Mouse (Mus musculus): ENCODE measurements at regions not wholly inside any gene's neighbourhood (a gene's known extent, or its start where the extent isn't known, plus 50 kb on each side); places are given as distances from the start of the nearest gene placed in this dataset.

DNA sequence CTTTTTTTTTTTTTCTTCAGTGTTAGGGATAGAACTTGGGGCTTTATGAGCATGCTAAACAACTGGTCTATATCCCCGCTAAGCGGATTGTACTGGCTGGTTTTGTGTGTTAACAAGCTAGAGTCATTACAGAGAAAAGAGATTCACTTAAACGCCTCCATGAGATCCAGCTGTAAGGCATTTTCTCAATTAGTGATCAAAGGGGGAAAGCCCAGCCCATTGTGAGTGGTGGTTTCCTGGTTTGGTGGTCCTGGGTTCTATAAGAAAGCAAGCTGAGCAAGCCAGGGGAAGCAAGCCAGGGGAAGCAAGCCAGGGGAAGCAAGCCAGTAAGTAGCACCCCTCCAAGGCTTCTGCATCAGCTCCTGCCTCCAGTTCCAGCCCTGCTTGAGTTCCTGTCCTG lies 147.9 kb upstream of the 4931429L15Rik start:
- no peak for DNase-seq (ENCODE audit: low read depth)

DNA sequence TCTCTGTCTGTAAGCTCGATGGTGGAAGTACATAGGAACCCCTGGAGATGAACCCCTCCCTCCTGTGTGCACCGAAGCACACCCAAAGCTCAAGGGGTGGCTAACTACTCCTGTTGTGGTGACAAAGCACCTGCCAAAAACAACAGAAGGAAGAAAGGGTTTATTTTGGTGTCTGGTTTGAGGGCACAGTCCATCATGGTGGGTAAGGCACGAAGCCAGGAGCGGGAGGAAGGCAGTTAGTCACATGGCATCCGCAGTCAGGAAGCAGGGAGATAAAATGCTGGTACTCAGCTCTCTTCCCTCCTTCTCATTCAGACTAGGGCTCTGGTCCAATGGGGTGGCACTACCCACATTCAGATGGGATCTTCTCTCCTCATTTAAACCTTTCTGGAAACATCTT lies 142.9 kb upstream of the 4931429L15Rik start:
- DNase-seq (ENCODE audit: low read depth) = no peak

DNA sequence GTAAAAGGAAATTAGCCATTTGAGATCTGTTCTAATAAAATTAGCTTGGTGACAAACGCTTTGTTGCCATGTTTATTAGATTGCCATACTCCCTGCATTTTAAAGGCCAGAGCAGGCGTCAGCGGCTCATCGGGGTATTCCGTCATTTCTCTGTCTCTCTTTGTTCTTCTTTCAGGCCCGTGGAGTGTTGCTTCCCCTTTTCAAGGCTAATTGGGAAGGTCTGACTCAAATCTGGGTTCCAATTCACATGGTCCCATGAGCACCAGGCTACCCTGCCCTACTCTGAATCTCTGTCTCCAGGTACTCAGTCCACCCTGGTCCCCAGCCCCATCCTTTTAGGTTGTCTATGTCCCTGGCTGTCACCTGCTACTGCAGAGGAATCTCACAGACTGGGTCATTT lies 138.2 kb upstream of the 4931429L15Rik start:
- no peak for DNase-seq (ENCODE audit: low read depth)

DNA sequence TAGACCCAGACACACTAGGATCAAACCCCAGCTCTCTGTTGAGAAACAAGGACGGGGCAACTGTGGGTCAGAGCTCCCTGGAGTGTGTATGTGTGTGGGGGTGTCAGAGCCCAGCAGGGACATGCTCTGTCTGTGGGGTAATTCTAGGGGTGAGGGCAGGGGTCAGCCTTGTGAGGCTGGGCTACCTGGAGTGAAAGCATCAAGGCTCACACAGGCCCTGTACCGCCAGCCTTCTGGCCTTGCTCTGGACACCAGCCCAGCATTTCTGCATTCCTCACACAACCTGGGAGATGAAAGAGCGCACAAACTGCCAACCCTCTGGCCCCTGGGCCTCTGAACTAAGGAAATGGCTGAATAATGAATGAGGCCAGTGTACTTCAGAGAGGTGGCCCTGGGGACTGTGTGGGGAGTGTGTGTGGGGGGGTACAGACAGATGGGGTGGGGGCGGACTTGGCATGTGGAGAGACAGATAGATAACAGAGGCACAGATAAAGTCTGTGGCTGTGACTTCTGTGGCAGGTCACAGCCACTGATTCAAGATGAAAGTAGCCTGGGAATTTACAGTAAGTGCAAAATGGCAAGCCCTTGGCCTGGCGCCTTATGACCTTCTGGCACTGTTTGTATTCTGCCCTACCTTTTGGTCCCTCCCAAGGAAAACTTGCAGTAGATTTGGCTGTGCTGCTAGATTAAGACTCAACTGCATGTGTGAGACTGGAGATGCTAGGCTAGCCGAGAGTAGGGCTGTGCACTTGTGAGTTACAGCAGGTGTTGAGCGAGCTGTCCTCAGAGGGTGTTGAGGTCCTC lies 135.2 kb upstream of the 4931429L15Rik start:
- no peak for DNase-seq (ENCODE audit: low read depth)

DNA sequence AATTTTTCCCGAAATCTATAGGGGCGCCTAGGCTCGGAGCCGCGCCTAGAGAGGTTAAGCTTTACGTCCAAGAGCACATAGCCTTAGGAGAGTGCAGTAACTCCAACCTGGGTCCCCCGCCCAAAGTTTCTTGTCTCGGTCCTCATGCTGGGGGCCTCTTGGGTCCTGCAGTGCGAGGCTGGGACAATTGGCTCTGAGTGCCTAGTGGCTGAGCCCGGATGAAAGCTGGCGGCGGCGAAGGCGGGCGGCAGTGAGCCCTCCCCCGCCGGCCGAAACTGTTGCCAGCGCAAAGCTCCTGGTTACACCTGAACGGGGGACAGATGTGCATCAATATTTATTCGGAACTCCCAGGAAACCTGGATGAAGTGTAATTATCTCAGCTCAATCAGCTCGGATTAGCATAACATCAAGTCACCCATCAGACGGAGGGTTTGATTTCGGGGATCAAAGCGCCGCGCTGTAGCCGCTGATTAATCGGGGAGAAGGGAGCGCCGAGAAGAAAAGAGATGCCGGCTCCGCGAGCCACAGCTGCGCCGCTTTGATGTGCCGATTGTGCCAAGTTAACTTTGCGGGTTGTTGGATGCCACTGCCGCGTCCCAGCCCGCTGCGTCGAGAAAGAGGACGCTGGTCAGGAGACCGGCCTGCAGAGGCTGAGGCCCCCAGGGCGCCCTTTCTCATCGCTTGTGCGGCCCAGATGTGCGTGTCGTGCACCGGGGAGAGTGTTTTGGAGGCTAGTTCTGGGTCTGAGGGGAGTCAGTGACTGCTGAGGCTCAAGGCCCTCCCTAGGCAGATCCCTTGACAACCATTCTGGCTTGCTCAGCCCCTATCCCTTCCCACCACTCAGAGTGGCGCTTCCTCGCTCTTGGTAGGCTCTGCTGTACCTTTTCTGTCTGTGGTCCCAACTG lies 123.7 kb upstream of the 4931429L15Rik start:
- DNase-seq (ENCODE audit: low read depth) = no peak

DNA sequence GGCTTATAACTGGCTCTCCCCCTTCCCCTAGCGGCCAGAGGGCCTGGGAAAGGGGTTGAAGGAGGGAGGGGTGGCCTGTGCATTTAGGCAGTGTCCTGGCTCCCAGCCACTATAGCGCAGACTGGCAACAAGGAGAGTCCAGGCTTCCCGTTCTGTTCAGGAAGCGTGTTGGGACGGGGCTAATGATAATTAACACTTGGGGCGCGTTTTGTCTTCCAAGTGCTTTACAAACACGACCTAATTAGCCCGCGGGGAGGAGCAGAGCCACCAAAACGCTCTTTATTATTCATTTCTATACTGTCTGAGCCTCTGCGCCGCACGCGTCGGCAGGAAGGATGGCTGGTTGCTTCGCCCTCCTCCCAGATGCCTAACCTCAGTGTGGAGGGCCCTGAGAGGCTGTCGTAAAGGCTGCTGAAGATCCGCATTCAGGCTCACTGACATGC lies 123.0 kb upstream of the 4931429L15Rik start:
- DNase-seq (ENCODE audit: low read depth) = no peak

DNA sequence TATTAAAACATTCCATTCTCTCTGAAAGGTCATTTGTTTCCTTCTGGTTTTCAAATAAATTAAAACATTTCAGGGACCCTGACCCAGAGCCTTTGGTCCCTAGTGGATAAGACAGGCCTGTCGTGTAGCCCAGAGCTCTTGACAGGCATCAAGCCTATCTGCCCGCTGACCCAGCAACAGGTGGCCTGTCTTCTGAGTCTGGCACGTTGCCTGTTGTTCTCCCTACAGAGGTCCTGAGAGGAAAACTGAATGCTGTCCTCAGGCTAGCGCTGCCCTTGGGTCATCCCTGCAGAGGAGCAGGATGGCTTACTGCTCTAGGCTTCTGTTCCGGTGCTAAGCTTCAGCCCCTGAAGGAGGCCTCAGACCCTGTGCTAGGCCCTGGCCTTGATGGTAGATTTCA lies 120.4 kb upstream of the 4931429L15Rik start:
- no peak for DNase-seq (ENCODE audit: low read depth)

DNA sequence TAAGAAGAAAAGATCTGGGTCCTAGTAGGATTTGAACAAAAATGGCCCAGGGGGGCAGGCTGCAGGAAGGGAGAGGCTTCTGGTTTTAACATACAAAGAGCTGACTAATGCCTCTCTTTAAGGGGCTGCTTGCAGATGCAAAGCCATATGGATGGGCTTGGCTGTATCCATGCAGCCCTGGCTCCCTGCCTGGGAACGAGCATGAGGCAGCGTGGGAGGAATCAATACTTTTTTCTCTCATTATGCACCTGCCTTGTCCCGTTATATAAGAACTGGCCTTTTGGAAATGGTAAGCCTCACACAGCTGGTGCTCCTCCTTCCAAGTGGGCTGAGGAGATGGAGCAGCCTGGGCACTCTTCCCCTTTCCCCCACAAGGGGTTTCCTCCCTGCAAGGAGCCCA lies 114.9 kb upstream of the 4931429L15Rik start:
- no peak for DNase-seq (ENCODE audit: low read depth)

DNA sequence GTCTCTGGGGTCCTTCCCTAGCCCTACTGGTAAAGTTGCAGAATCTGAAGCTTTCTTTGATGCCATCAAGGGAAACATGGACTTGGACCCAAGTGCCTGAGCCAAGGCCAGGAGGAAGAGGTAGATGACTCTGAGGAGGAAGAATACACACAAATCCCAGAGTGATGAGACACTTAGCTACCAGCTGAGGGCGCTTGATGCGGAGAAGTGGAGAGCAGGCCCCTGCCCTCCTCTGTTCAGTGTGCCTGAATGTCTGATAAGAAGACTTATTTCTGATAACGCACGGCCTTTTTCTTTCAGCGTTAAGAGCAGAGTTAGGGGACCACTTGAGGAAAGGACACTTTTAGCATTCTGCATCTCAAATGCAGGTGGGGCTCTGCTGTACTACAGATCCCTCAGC lies 113.9 kb upstream of the 4931429L15Rik start:
- no peak for DNase-seq (ENCODE audit: low read depth)

DNA sequence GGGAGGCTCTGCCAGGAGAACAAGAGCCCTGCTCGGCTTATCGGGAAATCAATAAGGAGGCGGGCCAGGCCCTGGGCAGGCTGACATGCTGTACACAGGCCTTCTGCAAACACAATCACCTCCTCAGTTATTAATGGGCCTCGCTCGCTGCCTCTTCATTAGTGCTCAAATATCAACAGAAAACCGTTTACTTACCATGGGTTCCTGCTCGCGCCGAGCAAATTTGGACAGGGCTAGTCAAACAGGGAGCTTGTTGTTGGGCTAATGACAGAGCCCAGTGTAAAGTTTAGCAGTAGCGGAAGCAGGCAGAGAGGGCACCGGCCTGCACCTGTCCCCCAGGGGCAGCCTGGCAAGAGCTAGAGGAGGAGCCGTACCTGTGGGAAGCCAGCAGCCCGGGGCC lies 111.3 kb upstream of the 4931429L15Rik start:
- DNase-seq (ENCODE audit: low read depth) = no peak

DNA sequence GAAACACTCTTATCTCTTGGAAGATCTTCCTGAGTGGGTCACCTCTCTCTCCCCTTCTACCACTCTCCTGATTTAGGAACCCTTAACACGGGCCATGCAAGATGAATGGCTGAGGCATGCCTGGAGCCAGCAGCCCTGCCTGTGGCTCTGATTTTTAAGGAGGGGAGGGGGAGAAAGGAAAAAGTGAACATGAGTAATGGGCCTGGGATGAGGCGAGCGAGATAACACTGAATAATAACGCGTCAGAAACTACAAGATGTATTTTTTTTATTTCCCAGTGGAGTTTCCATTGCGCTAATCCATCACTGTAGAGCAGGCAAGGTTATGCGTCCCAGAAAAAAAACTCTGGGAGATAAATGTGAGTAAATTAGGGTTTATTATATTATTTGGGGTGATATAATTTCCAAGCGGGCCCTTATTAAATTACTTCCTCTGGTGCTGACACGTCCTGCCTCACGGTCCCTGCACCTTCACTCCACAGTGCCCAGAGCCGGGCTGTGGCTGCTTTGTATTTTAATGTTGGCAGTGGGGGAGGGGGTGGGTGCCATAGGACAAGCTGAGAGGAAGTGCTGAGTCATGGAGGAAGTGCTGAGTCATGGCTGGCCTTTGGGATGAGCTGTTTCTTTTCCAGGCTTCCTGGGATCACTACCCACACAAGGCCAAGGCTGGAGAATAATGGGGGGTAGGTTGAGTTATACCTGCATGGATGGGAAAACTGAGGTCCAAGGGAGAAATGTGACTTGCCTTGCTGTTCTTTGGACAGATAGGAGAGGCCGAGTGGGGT lies 103.6 kb upstream of the 4931429L15Rik start:
- DNase-seq (ENCODE audit: low read depth) = no peak

DNA sequence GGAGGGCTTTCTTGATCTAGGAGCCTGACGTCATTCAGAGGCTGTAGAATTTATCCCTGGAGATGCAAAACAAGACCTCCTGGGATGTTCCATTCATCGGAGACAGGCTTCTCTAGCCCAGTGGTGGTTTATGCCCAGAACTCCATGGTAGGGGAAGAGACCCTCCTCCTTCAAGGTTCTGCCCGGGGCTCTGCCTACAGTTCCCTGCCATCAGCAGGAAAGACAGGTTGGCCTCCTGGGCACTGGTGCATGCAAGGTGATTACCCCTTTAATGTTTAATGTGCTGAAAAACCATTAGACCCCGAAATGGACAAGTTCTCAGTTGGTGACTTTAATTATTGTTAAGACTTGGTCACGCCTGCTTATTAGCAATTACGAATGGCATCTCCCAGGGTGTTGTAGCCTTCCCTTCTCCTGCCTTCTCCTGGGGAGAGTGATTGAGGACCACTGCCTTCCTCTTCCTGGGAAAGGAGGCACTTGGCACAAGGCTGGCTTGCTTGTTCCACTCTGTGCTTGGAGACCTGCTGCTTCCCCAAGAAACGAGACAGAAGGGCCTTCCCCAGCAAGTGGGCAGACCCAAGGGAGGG lies 102.0 kb upstream of the 4931429L15Rik start:
- DNase-seq (ENCODE audit: low read depth) = no peak

DNA sequence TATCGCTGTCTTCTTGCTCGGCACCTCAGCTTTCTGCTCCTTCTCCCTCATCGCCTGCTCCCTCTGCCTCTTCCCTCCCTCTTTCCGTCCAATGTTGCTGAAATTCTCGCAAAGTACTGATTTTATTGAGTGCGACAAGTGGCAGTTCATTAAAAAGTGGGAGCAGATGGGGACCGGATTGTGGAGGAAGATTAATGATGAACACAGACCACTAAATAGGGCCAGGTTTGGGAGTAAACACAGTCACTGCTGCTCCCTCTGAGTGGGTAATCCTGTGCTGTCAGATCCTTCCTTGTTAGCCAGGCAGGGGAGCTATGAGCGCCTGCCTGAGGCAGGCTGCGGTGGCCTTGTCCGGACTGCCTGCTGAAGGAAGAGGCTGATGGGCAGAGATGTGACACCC lies 91.9 kb upstream of the 4931429L15Rik start:
- no peak for DNase-seq (ENCODE audit: low read depth)

DNA sequence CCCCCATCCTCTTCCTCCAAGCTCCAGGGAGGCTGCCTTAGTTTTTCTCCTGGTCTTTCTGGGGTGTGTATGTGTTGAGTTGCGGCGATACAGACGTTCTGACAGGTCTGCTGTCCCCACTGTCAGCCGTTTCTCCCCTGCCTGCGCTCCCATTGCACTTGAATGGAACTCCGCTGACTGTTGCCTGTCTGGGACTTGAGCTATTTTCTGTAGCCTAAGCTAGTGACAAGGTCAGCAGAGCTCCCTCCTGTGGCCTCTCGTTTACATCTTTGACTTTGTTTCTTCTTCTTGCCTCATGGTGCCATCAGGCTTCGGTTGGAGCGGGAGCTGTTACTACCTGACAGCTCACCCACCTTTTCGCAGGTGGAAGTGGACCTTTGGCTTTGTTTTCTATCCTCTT lies 89.0 kb upstream of the 4931429L15Rik start:
- DNase-seq (ENCODE audit: low read depth) = no peak

DNA sequence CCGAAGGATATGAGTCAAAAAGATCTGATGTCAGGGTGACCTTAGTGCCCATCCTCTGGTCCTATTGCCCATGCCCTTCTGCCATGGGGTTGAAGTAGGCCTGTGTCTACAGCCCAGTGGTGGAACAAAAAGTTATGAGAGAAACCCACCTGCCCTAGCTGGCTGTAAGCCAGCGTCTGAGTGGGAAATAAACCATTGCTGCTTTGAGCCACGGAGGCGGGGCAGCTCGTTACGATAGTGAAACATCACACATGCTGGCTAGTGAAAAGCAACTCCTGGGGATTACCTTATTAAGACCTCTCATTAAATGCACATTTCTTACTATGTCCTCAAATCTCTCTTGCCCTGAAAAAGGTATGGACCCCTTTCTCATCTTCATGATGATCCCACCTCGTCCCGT lies 86.8 kb upstream of the 4931429L15Rik start:
- DNase-seq (ENCODE audit: low read depth) = no peak

DNA sequence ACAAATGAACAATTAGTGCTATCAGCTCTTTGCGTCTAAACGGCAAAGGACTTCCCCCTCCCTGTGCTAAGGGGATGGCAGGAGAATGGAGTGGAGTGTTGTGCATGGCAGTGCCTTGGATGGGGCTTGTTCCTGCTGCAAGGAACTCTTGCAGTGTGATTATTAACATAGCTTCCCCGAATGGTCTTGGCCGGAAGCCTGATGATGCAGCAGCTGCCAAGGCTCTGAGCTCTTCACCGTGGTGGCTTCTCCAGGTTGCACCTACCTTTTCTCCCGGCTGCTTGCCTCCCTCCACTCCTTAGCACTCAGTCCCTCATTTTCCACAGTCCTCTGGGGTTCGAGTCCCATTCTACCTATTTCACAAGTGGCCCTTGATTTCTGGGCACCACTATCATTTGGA lies 76.8 kb upstream of the 4931429L15Rik start:
- DNase-seq (ENCODE audit: low read depth) = no peak

DNA sequence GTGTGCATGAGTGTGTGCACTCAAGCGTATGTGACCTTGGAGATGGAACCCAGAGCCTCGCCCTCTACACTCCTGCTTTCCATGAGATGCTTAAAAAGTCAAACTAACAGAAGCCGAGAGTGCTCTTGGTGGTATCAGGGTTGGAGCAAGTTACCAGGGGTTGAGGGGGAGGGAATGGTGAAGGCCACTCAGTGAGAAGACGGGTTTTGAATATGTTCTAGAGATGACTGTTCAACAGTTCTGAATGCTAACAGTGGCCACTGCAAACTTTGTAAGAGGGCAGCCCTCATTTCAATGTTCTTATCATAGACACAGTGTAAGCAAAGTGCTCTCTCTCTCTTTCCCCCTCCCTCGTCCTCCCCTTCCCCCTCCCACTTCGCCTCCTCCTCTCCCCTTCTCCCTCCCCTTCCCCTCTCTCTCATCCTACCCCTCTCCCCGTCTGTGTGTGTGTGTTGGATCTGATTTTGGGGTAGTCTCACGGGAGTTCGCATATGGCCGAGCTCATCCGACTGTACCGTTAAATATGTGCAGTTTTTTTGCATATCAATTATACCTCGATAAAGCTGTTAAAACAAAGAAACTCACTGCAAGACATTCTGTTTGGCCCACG lies 75.5 kb upstream of the 4931429L15Rik start:
- no peak for DNase-seq (ENCODE audit: low read depth)

DNA sequence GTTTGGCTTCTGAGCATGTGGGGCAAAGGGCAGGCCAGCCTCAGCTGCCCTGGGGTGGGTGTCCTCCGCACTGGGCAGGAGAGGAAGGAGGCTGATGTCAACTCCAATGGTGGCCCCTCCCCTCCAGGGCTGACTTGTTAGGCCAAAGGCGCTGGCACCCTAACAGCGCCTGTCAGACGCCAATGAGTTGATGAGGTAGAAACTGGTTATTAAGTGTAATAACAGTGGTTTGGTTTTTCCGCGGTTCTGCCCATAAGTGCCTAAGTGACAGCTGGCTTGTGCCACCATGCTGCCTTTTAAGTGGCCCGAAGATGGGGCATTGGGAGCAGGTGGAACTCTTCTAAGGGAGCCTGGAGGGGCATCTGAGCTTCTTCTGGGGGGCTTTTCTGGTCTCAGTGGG lies 74.5 kb upstream of the 4931429L15Rik start:
- DNase-seq (ENCODE audit: low read depth) = no peak

DNA sequence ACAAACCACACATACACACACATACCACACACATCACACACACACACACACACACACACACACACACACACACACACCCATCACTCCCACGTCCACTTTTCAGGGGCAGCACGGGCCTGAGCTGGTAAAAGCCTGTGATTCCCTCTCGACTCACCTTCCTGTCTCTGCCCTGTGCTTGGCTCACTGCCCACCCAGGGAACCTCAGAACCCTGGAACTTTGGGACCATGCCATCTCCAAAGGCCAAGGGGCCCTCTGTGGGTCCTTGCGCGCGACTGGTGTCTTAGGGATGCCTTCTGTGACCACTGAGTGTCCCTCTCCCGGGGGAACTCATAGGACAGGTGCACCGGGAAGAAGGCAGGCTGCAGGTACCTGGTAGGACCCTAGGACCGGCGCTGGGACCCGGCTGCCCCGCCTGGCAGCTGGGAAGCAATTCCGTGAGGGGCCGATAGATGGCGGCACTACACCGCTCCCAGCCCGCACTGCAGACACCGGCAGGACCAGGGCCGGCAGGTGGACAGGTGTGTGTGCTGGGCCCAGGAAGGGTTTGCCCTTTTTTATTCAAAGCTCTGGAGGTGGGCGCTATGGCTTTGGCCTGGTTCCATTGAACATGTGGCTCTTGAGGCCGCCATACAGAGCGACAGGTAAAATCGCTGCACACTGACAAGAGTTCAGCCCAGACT lies 73.0 kb upstream of the 4931429L15Rik start:
- no peak for DNase-seq (ENCODE audit: low read depth)

DNA sequence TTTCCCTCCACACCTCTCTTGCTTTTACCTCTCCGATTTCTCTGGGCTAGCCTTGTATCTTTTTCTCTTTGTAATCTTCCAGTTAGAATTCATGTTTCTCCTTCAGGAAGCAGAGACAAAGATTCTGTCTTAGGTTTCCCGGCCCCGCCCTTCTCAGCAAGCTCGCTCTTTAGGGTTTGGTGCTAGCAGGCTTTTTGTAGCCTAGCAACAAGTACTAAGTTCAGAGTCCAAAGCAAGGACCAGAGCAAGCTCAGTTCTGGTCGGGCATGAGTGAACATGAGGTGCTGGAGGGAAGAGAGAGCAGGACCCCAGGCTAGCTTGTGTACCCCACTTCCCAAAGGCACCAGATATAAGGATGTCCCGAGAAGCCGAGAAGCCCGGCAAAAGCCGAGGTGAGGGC lies 70.0 kb upstream of the 4931429L15Rik start:
- no peak for DNase-seq (ENCODE audit: low read depth)

All from fibroblast of lung, adult 2 months (primary cell).